Mouse (Mus musculus) ES-E14 (cell line): ENCODE measurements around the gene Zfp672. TPM values are rescaled to one million over a fixed set of nuclear protein-coding genes. Genes with fewer than 3 reads are reported as not detected.
A peak's percentile ranks its signal among the peaks of the same experiment; 100 is the strongest.
"Not testable (repeated sequence)": the region's sequence is repeated elsewhere in the genome, so short reads cannot be mapped to it uniquely, and the experiment has no call there.

Experiments used
- DNase-seq: peaks from one replicate; pipeline ENCODE4 v3.0.0-alpha.2; 2013; ENCODE audit warnings: low read depth, low spot score
- H3K27ac ChIP-seq: 2 replicates; pipeline ENCODE4 v1.5.1; 2012; ENCODE audit warnings: low read depth, mild to moderate bottlenecking, low read length, moderate library complexity, mixed read lengths; ENCODE audit not compliant: poor library complexity, insufficient read depth, severe bottlenecking
- H3K36me3 ChIP-seq: 2 replicates; pipeline ENCODE4 v1.6.1; 2012; ENCODE audit warnings: mild to moderate bottlenecking, low read length, moderate library complexity, mixed read lengths; ENCODE audit not compliant: control insufficient read depth, poor library complexity, insufficient read depth, severe bottlenecking
- H3K4me1 ChIP-seq, 2 experiments: fragments of 150-350 bp in 1 of 2; sonication (generic) in 1 of 2; 2 replicates each; pipeline ENCODE4 v1.6.1; 2012; ENCODE audit warnings: low read length in 2 of 2, mild to moderate bottlenecking in 1 of 2, mixed read lengths in 1 of 2; ENCODE audit not compliant: control insufficient read depth in 2 of 2, insufficient read depth in 2 of 2, poor library complexity in 1 of 2
- H3K4me3 ChIP-seq, 2 experiments: fragments of 150-350 bp in 1 of 2; sonication (generic) in 1 of 2; 2 replicates each; pipeline ENCODE4 v1.5.1; 2012; ENCODE audit warnings: low read length in 2 of 2, low read depth in 1 of 2, mild to moderate bottlenecking in 1 of 2, mixed read lengths in 1 of 2; ENCODE audit not compliant: insufficient read depth in 1 of 2, poor library complexity in 1 of 2, severe bottlenecking in 1 of 2
- H3K9ac ChIP-seq: 2 replicates; pipeline ENCODE4 v1.6.1; 2012; ENCODE audit warnings: low read depth, mild to moderate bottlenecking, low read length, mixed read lengths; ENCODE audit not compliant: poor library complexity, insufficient read depth, severe bottlenecking
- H3K9me3 ChIP-seq: fragments of 150-350 bp; sonication (generic); 2 replicates; pipeline ENCODE4 v1.6.1; 2012; ENCODE audit warnings: low read depth, mild to moderate bottlenecking, low read length; ENCODE audit not compliant: control insufficient read depth, insufficient read depth
- CHD2 ChIP-seq: IDR thresholded peaks from 2 replicates; pipeline ENCODE4 v1.6.1; 2014; ENCODE audit warnings: mild to moderate bottlenecking, low read depth, low read length, inconsistent platforms
- HCFC1 ChIP-seq: IDR thresholded peaks from 2 replicates; pipeline ENCODE4 v1.6.1; 2012; ENCODE audit warnings: low read length, inconsistent platforms, borderline replicate concordance; ENCODE audit not compliant: insufficient read depth
- MAFK ChIP-seq: IDR thresholded peaks from 2 replicates; pipeline ENCODE4 v1.6.1; 2014; ENCODE audit warnings: mild to moderate bottlenecking, low read depth, low read length, inconsistent platforms; ENCODE audit not compliant: insufficient read depth
- ZC3H11A ChIP-seq: IDR thresholded peaks from 2 replicates; pipeline ENCODE4 v1.6.1; 2012; ENCODE audit warnings: low read depth, mild to moderate bottlenecking, inconsistent platforms, low read length, borderline replicate concordance
- ZNF384 ChIP-seq: IDR thresholded peaks from 2 replicates; pipeline ENCODE4 v1.6.1; 2012; ENCODE audit warnings: low read depth, low read length, inconsistent platforms
- in situ Hi-C, 2 experiments: fragments of 600-800 bp; cut with MboI; formaldehyde crosslinking; loops; one replicate each; pipeline ENCODE4 v1.15.1; 2025; ENCODE audit warnings: low sequenced_read_pairs in 2 of 2, inconsistent platforms in 1 of 2; ENCODE audit not compliant: unreplicated experiment in 2 of 2
- total RNA-seq: library from RNA; depleted of rRNA; stranded (reverse); fragments of 300-350 nt; gene quantifications from 2 replicates; pipeline ENCODE4 v1.2.3, GENCODE M21; 2012

The Zfp672 gene
- total RNA-seq, 1 experiment = 11.7 TPM

GRCm38 (mm10) chr11:58314069-58314468, 16.1 kb downstream of the Zfp672 start:
- Histone ChIP-seq H3K4me3 (no peak overlapping the region), H3K36me3 (peaks cover 21% of the 10 kb centered on the region), H3K9ac (no peak overlapping the region), H3K27ac (no peak overlapping the region), H3K9me3 (no peaks in the 10 kb centered on the region), H3K4me1 (no peaks in the 10 kb centered on the region)
- TF ChIP-seq ZC3H11A = no peak
- no peak for TF ChIP-seq ZNF384
- no peak for TF ChIP-seq CHD2
- TF ChIP-seq MAFK = no peak
- TF ChIP-seq HCFC1 = no peak
- no peak for DNase-seq
- in situ Hi-C loops = no loop called here

- peaks cover 2 to 3% of the 10 kb centered on the region in 2 experiments; a peak in 1 of 4 replicates for H3K4me1 ChIP-seq
- H3K9me3 ChIP-seq = no peaks in the 10 kb centered on the region
- in situ Hi-C loops = no loop called here
- no peak for DNase-seq
- H3K9ac ChIP-seq = no peak overlapping the region
- H3K4me3 ChIP-seq = no peak overlapping the region
- H3K27ac ChIP-seq = no peak overlapping the region; the same call in 1 of the 2 replicates
- H3K36me3 ChIP-seq = peaks cover 18% of the 10 kb centered on the region; the same call in 1 of the 2 replicates
- TF ChIP-seq CHD2 (no peak), HCFC1 (no peak)
Measured at GRCm38 (mm10) chr11:58308661-58309060, 21.5 kb downstream of the Zfp672 start.

- H3K36me3 ChIP-seq = peaks cover 18% of the 10 kb centered on the region; the same call in 1 of the 2 replicates
- peak overlapping the region; percentile 80 for H3K9ac ChIP-seq
- in situ Hi-C loops = no loop called here
- H3K4me3 ChIP-seq = peak overlapping the region; percentile 69 to 77
- H3K4me1 ChIP-seq = peaks cover 2 to 3% of the 10 kb centered on the region in 2 experiments; a peak in 1 of 4 replicates
- DNase-seq = peak; percentile 50
- no peak overlapping the region for H3K27ac ChIP-seq
- H3K9me3 ChIP-seq = no peaks in the 10 kb centered on the region
- TF ChIP-seq CHD2 (no peak), HCFC1 (peak; percentile 51; the same call in 1 of the 2 replicates), ZC3H11A (no peak), ZNF384 (no peak)
Measured at GRCm38 (mm10) chr11:58307411-58308080, 22.6 kb downstream of the Zfp672 start.

GRCm38 (mm10) chr11:58306860-58307308, 23.3 kb downstream of the Zfp672 start, which contains the start of gene Zfp692:
Gene Zfp692 (plus strand): TSS chr11:58307069.
- H3K27ac ChIP-seq = no peak within 1 kb of the TSS
- peak; percentile 89 for DNase-seq
- peak within 1 kb of the TSS; percentile 69 to 77 for H3K4me3 ChIP-seq
- peak within 1 kb of the TSS; percentile 80 for H3K9ac ChIP-seq
- no peaks in the 10 kb centered on the region for H3K9me3 ChIP-seq
- peaks cover 2 to 3% of the 10 kb centered on the region in 2 experiments; a peak in 1 of 4 replicates for H3K4me1 ChIP-seq
- TF ChIP-seq HCFC1 = peak; percentile 94
- TF ChIP-seq MAFK = no peak
- TF ChIP-seq ZC3H11A = peak; percentile 35; the same call in 1 of the 2 replicates
- in situ Hi-C loops = no loop called here
- H3K36me3 ChIP-seq = peaks cover 18% of the 10 kb centered on the region; the same call in 1 of the 2 replicates

GRCm38 (mm10) chr11:58305299-58305698, 24.8 kb downstream of the Zfp672 start:
- H3K36me3 ChIP-seq = peaks cover 14% of the 10 kb centered on the region; the same call in 1 of the 2 replicates
- in situ Hi-C loops, H3K9ac ChIP-seq, H3K27ac ChIP-seq, DNase-seq, H3K4me1 ChIP-seq, H3K4me3 ChIP-seq, H3K9me3 ChIP-seq: not testable (repeated sequence)
